Comparison of ENCODE assay signal across 12 mouse cellular contexts in genomic region chr11:75624102-75624554, GRCm38 (mm10). TPM values are rescaled to one million over a fixed set of nuclear protein-coding genes. Genes with fewer than 3 reads are reported as not detected.
DNase-seq lines count a peak whose midpoint lies in the region; ATAC-seq and TF ChIP-seq lines count a peak whose summit lies in the region.
"Had no signal": no experiment of that assay in that cellular context is flagged by ENCODE, and none has a peak within 500 bp of the region (broad histone marks: within the 10 kb centered on the region; RNA-seq: fewer than 3 reads in every experiment).

No protein-coding gene starts in this region.

- TF ChIP-seq POLR2A in myocyte (IDR thresholded peaks at IDR 0.05; ENCODE audit: insufficient read length, low read depth), result no peak

- H3K36me3 ChIP-seq in intestine, embryonic 16.5 days (ENCODE audit: control insufficient read depth, insufficient read depth, low read length), result peaks cover 5% of the 10 kb centered on the region
- H3K36me3 ChIP-seq in intestine, embryonic 15.5 days, result peaks cover 43% of the 10 kb centered on the region
- H3K36me3 ChIP-seq in megakaryocyte, embryonic 14.5 days (replicated peaks; ENCODE audit: low read length), result peaks cover 90% of the 10 kb centered on the region
- peaks cover 22% of the 10 kb centered on the region for H3K36me3 ChIP-seq in myocyte (ENCODE audit: control insufficient read depth, insufficient read depth)

- no peak overlapping the region for H3K4me2 ChIP-seq in intestine, embryonic 16.5 days (ENCODE audit: low read depth, low read length)
- H3K4me2 ChIP-seq in intestine, embryonic 15.5 days (replicated peaks), result no peak overlapping the region
- peak overlapping the region; percentile 9 for H3K4me2 ChIP-seq in myocyte (ENCODE audit: low read depth)
- H3K4me2 ChIP-seq: limb, embryonic 12.5 days had no signal

- no peak overlapping the region for H3K9ac ChIP-seq in intestine, embryonic 16.5 days (ENCODE audit: low read depth, low read length)
- no peak overlapping the region for H3K9ac ChIP-seq in intestine, embryonic 15.5 days
- H3K9ac ChIP-seq: limb, embryonic 12.5 days had no signal

- no peak overlapping the region for H3K4me3 ChIP-seq in intestine, embryonic 16.5 days (ENCODE audit: low read length)
- H3K4me3 ChIP-seq in intestine, embryonic 15.5 days (replicated peaks), result no peak overlapping the region
- peak overlapping the region; percentile 59 for H3K4me3 ChIP-seq in megakaryocyte, embryonic 14.5 days (replicated peaks)
- no peak overlapping the region for H3K4me3 ChIP-seq in myocyte
- H3K4me3 ChIP-seq: limb, embryonic 12.5 days had no signal

- no peak overlapping the region for H3ac ChIP-seq in myocyte (ENCODE audit: control insufficient read depth, insufficient read length)

- WGBS in intestine, embryonic 16.5 days, result 64% methylated on average over 2 of the region's 2 CpGs
- WGBS in intestine, embryonic 15.5 days, result 77% methylated on average over 2 of the region's 2 CpGs

- no peaks in the 10 kb centered on the region for H3K27me3 ChIP-seq in intestine, embryonic 16.5 days (replicated peaks; ENCODE audit: control insufficient read depth, insufficient read depth, low read length)
- H3K27me3 ChIP-seq in intestine, embryonic 15.5 days (replicated peaks), result no peaks in the 10 kb centered on the region
- H3K27me3 ChIP-seq in megakaryocyte, embryonic 14.5 days (replicated peaks), result no peaks in the 10 kb centered on the region
- no peaks in the 10 kb centered on the region for H3K27me3 ChIP-seq in myocyte (ENCODE audit: control insufficient read depth, insufficient read depth, insufficient read length)
- H3K27me3 ChIP-seq: limb, embryonic 12.5 days had no signal

- 0 out of 2 replicates have a peak, but pooled peaks cover 2% of the 10 kb centered on the region for H3K4me1 ChIP-seq in intestine, embryonic 16.5 days (ENCODE audit: control insufficient read depth, insufficient read depth, low read length)
- H3K4me1 ChIP-seq in intestine, embryonic 15.5 days (replicated peaks), result no peaks in the 10 kb centered on the region; the same call in 1 of the 2 replicates
- H3K4me1 ChIP-seq in megakaryocyte, embryonic 14.5 days, result peaks cover 37% of the 10 kb centered on the region
- H3K4me1 ChIP-seq: limb, embryonic 12.5 days had no signal

- no peak for ATAC-seq in intestine, embryonic 16.5 days
- ATAC-seq in intestine, embryonic 15.5 days, result no peak
- no peak for ATAC-seq in megakaryocyte, adult 5-6 weeks (ENCODE audit: poor library complexity, severe bottlenecking)
- no peak for ATAC-seq in erythroid progenitor cell, adult 5-6 weeks (replicated peaks; ENCODE audit: low FRiP score, poor library complexity, severe bottlenecking)
- ATAC-seq: intestine, postnatal 0 days had no signal

- H3K9me3 ChIP-seq in intestine, embryonic 16.5 days (ENCODE audit: control insufficient read depth, low read length), result no peaks in the 10 kb centered on the region
- no peaks in the 10 kb centered on the region for H3K9me3 ChIP-seq in intestine, embryonic 15.5 days
- no peaks in the 10 kb centered on the region for H3K9me3 ChIP-seq in megakaryocyte, embryonic 14.5 days
- H3K9me3 ChIP-seq: limb, embryonic 12.5 days had no signal

- peak overlapping the region; percentile 52; the same call in 1 of the 2 replicates for H3K27ac ChIP-seq in intestine, embryonic 16.5 days (ENCODE audit: low read length)
- H3K27ac ChIP-seq in intestine, embryonic 15.5 days, result no peak overlapping the region
- H3K27ac ChIP-seq: limb, embryonic 12.5 days had no signal

- DNase-seq in heart, adult 8-10 months (ENCODE audit: low spot score), result peak; percentile 48
- no peak for DNase-seq in MN1 (ENCODE audit: low spot score)
- DNase-seq: adrenal gland, postnatal 10 days; right cerebral cortex, postnatal 14 days had no signal

- no peaks in the 10 kb centered on the region for H3K79me2 ChIP-seq in myocyte (ENCODE audit: control insufficient read depth, insufficient read depth)

TF ChIP-seq in myocyte, 11 proteins besides CTCF, POLR2A, EP300 and RAD21:
- no peak for TF ChIP-seq REST (IDR thresholded peaks at IDR 0.05; ENCODE audit: insufficient read depth, insufficient read length)
- no peak for TF ChIP-seq POLR2AphosphoS2 (IDR thresholded peaks at IDR 0.05; ENCODE audit: insufficient read length, low read depth)
- TF ChIP-seq SRF (IDR thresholded peaks at IDR 0.05; ENCODE audit: control insufficient read depth, insufficient read length, low read depth), result no peak
TF ChIP-seq in myocyte: peak in this region for 0.

RNA-seq across cellular contexts. Expression of gene Inpp5k, which starts 6.7 kb away (rescaled TPM):
- polyA plus RNA-seq in intestine, embryonic 16.5 days (2015; fragmentation: Nextera tagmentation; extraction: Ambion mirVana), result 20.8 and 21.9 TPM in 2 replicates
- 17.6 and 19.4 TPM in 2 replicates for polyA plus RNA-seq in intestine, embryonic 15.5 days (2015; fragmentation: Nextera tagmentation; extraction: Ambion mirVana)
- 38.5 and 43.3 TPM in 2 replicates for polyA plus RNA-seq in megakaryocyte, embryonic 14.5 days (2012; ENCODE audit: insufficient read depth, low replicate concordance)
- 76.2 and 79.9 TPM in 2 replicates for total RNA-seq in megakaryocyte, adult 5-6 weeks (2015)
- total RNA-seq in megakaryocyte, adult 5-6 weeks (2017), result 44.5 and 46.5 TPM in 2 replicates
- 10 to 100 TPM; 29.3 to 34.3 (median 32.3) TPM for total RNA-seq in heart, adult 8-10 months (2022)
- 20.7 TPM for polyA plus RNA-seq in myocyte (2012; fragmentation: generic; extraction: Trizol)
- total RNA-seq in erythroid progenitor cell, adult 5-6 weeks (2015; ENCODE audit: low replicate concordance), result 36.8 and 78.8 TPM in 2 replicates
- total RNA-seq in erythroid progenitor cell, adult 5-6 weeks (2017; ENCODE audit: low replicate concordance), result 38.4 and 46.3 TPM in 2 replicates

RNA-seq across cellular contexts. Expression of gene Myo1c, which starts 26.2 kb away (rescaled TPM):
- polyA plus RNA-seq in intestine, embryonic 16.5 days (2015; fragmentation: Nextera tagmentation; extraction: Ambion mirVana), result 45.5 and 51.2 TPM in 2 replicates
- polyA plus RNA-seq in intestine, embryonic 15.5 days (2015; fragmentation: Nextera tagmentation; extraction: Ambion mirVana), result 48.6 and 50.0 TPM in 2 replicates
- polyA plus RNA-seq in megakaryocyte, embryonic 14.5 days (2012; ENCODE audit: insufficient read depth, low replicate concordance), result 28.1 and 63.4 TPM in 2 replicates
- total RNA-seq in megakaryocyte, adult 5-6 weeks (2015), result 21.2 and 28.4 TPM in 2 replicates
- 25.3 and 29.2 TPM in 2 replicates for total RNA-seq in megakaryocyte, adult 5-6 weeks (2017)
- total RNA-seq in heart, adult 8-10 months (2022), result 10 to 100 TPM; 84.0 to 98.9 (median 92.7) TPM
- 177 TPM for polyA plus RNA-seq in myocyte (2012; fragmentation: generic; extraction: Trizol)
- total RNA-seq in erythroid progenitor cell, adult 5-6 weeks (2015; ENCODE audit: low replicate concordance), result 15.5 and 22.2 TPM in 2 replicates
- total RNA-seq in erythroid progenitor cell, adult 5-6 weeks (2017; ENCODE audit: low replicate concordance), result 17.3 and 21.2 TPM in 2 replicates

RNA-seq across cellular contexts. Expression of gene Pitpna, which starts 36.2 kb away (rescaled TPM):
- 84.2 and 98.1 TPM in 2 replicates for polyA plus RNA-seq in intestine, embryonic 16.5 days (2015; fragmentation: Nextera tagmentation; extraction: Ambion mirVana)
- polyA plus RNA-seq in intestine, embryonic 15.5 days (2015; fragmentation: Nextera tagmentation; extraction: Ambion mirVana), result 92.3 and 102 TPM in 2 replicates
- polyA plus RNA-seq in megakaryocyte, embryonic 14.5 days (2012; ENCODE audit: insufficient read depth, low replicate concordance), result 28.3 and 62.8 TPM in 2 replicates
- total RNA-seq in megakaryocyte, adult 5-6 weeks (2015), result 387 and 430 TPM in 2 replicates
- 178 and 226 TPM in 2 replicates for total RNA-seq in megakaryocyte, adult 5-6 weeks (2017)
- total RNA-seq in heart, adult 8-10 months (2022), result 100 to 1,000 TPM in 3 of 4 experiments, 10 to 100 TPM in 1; 89.5 to 110 (median 105) TPM
- polyA plus RNA-seq in myocyte (2012; fragmentation: generic; extraction: Trizol), result 125 TPM
- 39.8 and 49.4 TPM in 2 replicates for total RNA-seq in erythroid progenitor cell, adult 5-6 weeks (2015; ENCODE audit: low replicate concordance)
- 18.0 and 33.4 TPM in 2 replicates for total RNA-seq in erythroid progenitor cell, adult 5-6 weeks (2017; ENCODE audit: low replicate concordance)

RNA-seq across cellular contexts. Expression of gene Crk, which starts 54.9 kb away (rescaled TPM):
- 91.0 and 94.1 TPM in 2 replicates for polyA plus RNA-seq in intestine, embryonic 16.5 days (2015; fragmentation: Nextera tagmentation; extraction: Ambion mirVana)
- 105 and 109 TPM in 2 replicates for polyA plus RNA-seq in intestine, embryonic 15.5 days (2015; fragmentation: Nextera tagmentation; extraction: Ambion mirVana)
- 62.5 and 120 TPM in 2 replicates for polyA plus RNA-seq in megakaryocyte, embryonic 14.5 days (2012; ENCODE audit: insufficient read depth, low replicate concordance)
- 52.1 and 54.9 TPM in 2 replicates for total RNA-seq in megakaryocyte, adult 5-6 weeks (2015)
- 50.7 and 56.2 TPM in 2 replicates for total RNA-seq in megakaryocyte, adult 5-6 weeks (2017)
- 10 to 100 TPM; 73.0 to 84.5 (median 75.2) TPM for total RNA-seq in heart, adult 8-10 months (2022)
- polyA plus RNA-seq in myocyte (2012; fragmentation: generic; extraction: Trizol), result 34.5 TPM
- 32.1 and 41.5 TPM in 2 replicates for total RNA-seq in erythroid progenitor cell, adult 5-6 weeks (2015; ENCODE audit: low replicate concordance)
- total RNA-seq in erythroid progenitor cell, adult 5-6 weeks (2017; ENCODE audit: low replicate concordance), result 43.8 and 83.8 TPM in 2 replicates
